Mouse (Mus musculus) liver, adult 2 months (tissue): ENCODE data around the gene Pcgf3. TPM values are rescaled to one million over a fixed set of nuclear protein-coding genes. Genes with fewer than 3 reads are reported as not detected.

Source experiments
- DNase-seq: peaks from one replicate; pipeline ENCODE4 v3.0.0-alpha.2; 2011; ENCODE audit warnings: low read depth, low spot score; ENCODE audit errors: extremely low read depth
- H3K27ac ChIP-seq: fragments of 200-500 bp; replicated peaks from 2 replicates; pipeline ENCODE4 v1.5.1; 2012; ENCODE audit warnings: low read depth, mild to moderate bottlenecking, control low read depth, inconsistent platforms, low read length; ENCODE audit not compliant: insufficient read depth
- H3K27me3 ChIP-seq: fragments of 200-500 bp; 2 replicates; pipeline ENCODE4 v1.6.1; 2012; ENCODE audit warnings: mild to moderate bottlenecking, moderate library complexity, low read length, inconsistent platforms; ENCODE audit not compliant: control insufficient read depth, insufficient read depth
- H3K36me3 ChIP-seq: fragments of 200-500 bp; 2 replicates; pipeline ENCODE4 v1.6.1; 2012; ENCODE audit warnings: low read length, inconsistent platforms; ENCODE audit not compliant: control insufficient read depth, insufficient read depth
- H3K4me1 ChIP-seq: fragments of 200-500 bp; 2 replicates; pipeline ENCODE4 v1.6.1; 2011; ENCODE audit warnings: low read length; ENCODE audit not compliant: control insufficient read depth, insufficient read depth
- H3K4me3 ChIP-seq: fragments of 200-500 bp; 2 replicates; pipeline ENCODE4 v1.5.1; 2011; ENCODE audit warnings: low read depth, mild to moderate bottlenecking, control low read depth, low read length, moderate library complexity; ENCODE audit not compliant: insufficient read depth
- H3K79me2 ChIP-seq: fragments of 200-500 bp; 2 replicates; pipeline ENCODE4 v1.6.1; 2012; ENCODE audit warnings: inconsistent platforms, mild to moderate bottlenecking, low read length, moderate library complexity; ENCODE audit not compliant: control insufficient read depth, insufficient read depth
- H3K9ac ChIP-seq: fragments of 200-500 bp; 2 replicates; pipeline ENCODE4 v1.6.1; 2012; ENCODE audit warnings: low read depth, mild to moderate bottlenecking, control low read depth, inconsistent platforms, low read length
- CTCF ChIP-seq: fragments of 200-500 bp; IDR thresholded peaks from 2 replicates; pipeline ENCODE4 v1.5.1; 2011; ENCODE audit warnings: low read depth, low read length, control low read depth
- POLR2A ChIP-seq: fragments of 200-500 bp; IDR thresholded peaks from 2 replicates; pipeline ENCODE4 v1.6.1; 2011; ENCODE audit warnings: low read length, control low read depth; ENCODE audit not compliant: insufficient read depth; ENCODE audit errors: extremely low read depth
- WGBS: fragments of 180-500 bp; shearing (Covaris S2); methylation state at CpG from one replicate; pipeline ENCODE4 v1.1.7; 2018; 5-methylcytosine and 5-hydroxymethylcytosine counted together
- polyA plus RNA-seq: library from polyadenylated mRNA; depleted of rRNA; stranded (reverse); fragments of >200 nt; gene quantifications from 2 replicates; pipeline ENCODE4 v1.2.3, GENCODE M21; 2012
- total RNA-seq: library from RNA; depleted of rRNA; stranded (reverse); fragments of >200 nt; gene quantifications from 2 replicates; pipeline ENCODE4 v1.2.3, GENCODE M21; 2014

The Pcgf3 gene
- total and polyA plus RNA-seq, 2 experiments = 5.6 to 11.4 TPM

- H3K9ac ChIP-seq = no peak overlapping the region
- 81% methylated on average over 3 of the region's 3 CpGs for whole genome bisulfite sequencing
- H3K27ac ChIP-seq = no peak overlapping the region
- H3K4me3 ChIP-seq = no peak overlapping the region
- H3K27me3 ChIP-seq = no peaks in the 10 kb centered on the region
- H3K4me1 ChIP-seq = no peaks in the 10 kb centered on the region
- TF ChIP-seq POLR2A = no peak
- no peak for TF ChIP-seq CTCF
- H3K36me3 ChIP-seq = no peaks in the 10 kb centered on the region
- DNase-seq = no peak
- H3K79me2 ChIP-seq = no peaks in the 10 kb centered on the region
Measured at GRCm38 (mm10) chr5:108516655-108517054, 55.6 kb downstream of the Pcgf3 start.

GRCm38 (mm10) chr5:108518106-108518885, 57.3 kb downstream of the Pcgf3 start:
- no peak overlapping the region for H3K9ac ChIP-seq
- WGBS = 84% methylated on average over 9 of the region's 9 CpGs
- H3K27me3 ChIP-seq = no peaks in the 10 kb centered on the region
- H3K4me1 ChIP-seq = no peaks in the 10 kb centered on the region
- H3K4me3 ChIP-seq = no peak overlapping the region
- no peak overlapping the region for H3K27ac ChIP-seq
- DNase-seq = no peak
- no peaks in the 10 kb centered on the region for H3K36me3 ChIP-seq
- no peaks in the 10 kb centered on the region for H3K79me2 ChIP-seq
- TF ChIP-seq POLR2A (no peak), CTCF (no peak)

GRCm38 (mm10) chr5:108518951-108519350, 57.9 kb downstream of the Pcgf3 start:
- no peak overlapping the region for H3K4me3 ChIP-seq
- 89% methylated on average over 5 of the region's 5 CpGs for WGBS
- no peak for DNase-seq
- H3K27ac ChIP-seq = no peak overlapping the region
- no peaks in the 10 kb centered on the region for H3K27me3 ChIP-seq
- no peaks in the 10 kb centered on the region for H3K36me3 ChIP-seq
- no peaks in the 10 kb centered on the region for H3K79me2 ChIP-seq
- H3K4me1 ChIP-seq = no peaks in the 10 kb centered on the region
- TF ChIP-seq CTCF (no peak), POLR2A (no peak)
- H3K9ac ChIP-seq = no peak overlapping the region

GRCm38 (mm10) chr5:108520153-108520552, 59.1 kb downstream of the Pcgf3 start:
- DNase-seq = no peak
- Histone ChIP-seq H3K27me3 (no peaks in the 10 kb centered on the region), H3K4me1 (no peaks in the 10 kb centered on the region), H3K27ac (no peak overlapping the region), H3K36me3 (no peaks in the 10 kb centered on the region), H3K4me3 (no peak overlapping the region), H3K9ac (no peak overlapping the region), H3K79me2 (no peaks in the 10 kb centered on the region)
- TF ChIP-seq POLR2A = no peak
- no peak for TF ChIP-seq CTCF
- 74% methylated on average over 7 of the region's 7 CpGs for WGBS

- Histone ChIP-seq H3K4me1 (no peaks in the 10 kb centered on the region), H3K27me3 (no peaks in the 10 kb centered on the region), H3K79me2 (no peaks in the 10 kb centered on the region), H3K9ac (no peak overlapping the region), H3K27ac (no peak overlapping the region), H3K4me3 (no peak overlapping the region), H3K36me3 (no peaks in the 10 kb centered on the region)
- 81% methylated on average over 2 of the region's 2 CpGs for WGBS
- DNase-seq = no peak
- TF ChIP-seq POLR2A (no peak), CTCF (no peak)
Measured at GRCm38 (mm10) chr5:108521016-108521415, 60.0 kb downstream of the Pcgf3 start.

- Histone ChIP-seq H3K27me3 (no peaks in the 10 kb centered on the region), H3K9ac (no peak overlapping the region), H3K27ac (no peak overlapping the region), H3K4me3 (no peak overlapping the region), H3K36me3 (no peaks in the 10 kb centered on the region), H3K79me2 (no peaks in the 10 kb centered on the region), H3K4me1 (no peaks in the 10 kb centered on the region)
- TF ChIP-seq CTCF = no peak
- TF ChIP-seq POLR2A = no peak
- DNase-seq = no peak
- 66% methylated on average over 3 of the region's 3 CpGs for WGBS
Measured at GRCm38 (mm10) chr5:108521896-108522295, 60.9 kb downstream of the Pcgf3 start.
